Mouse (Mus musculus) cerebellum, postnatal 10 days (tissue): ENCODE measurements around the gene Tnk2.
A peak's percentile ranks its signal among the peaks of the same experiment; 100 is the strongest.

ENCODE experiments used
- DNase-seq, 2 experiments: peaks; one replicate each; pipeline ENCODE4 v3.0.0; 2021; ENCODE audit warnings: mixed read lengths in 2 of 2

Tnk2 gene

GRCm38 (mm10) chr16:32643661-32644061, at the start of gene Tnk2:
Tnk2 (plus strand) TSS chr16:32643874.
- peak; percentile 94 to 96 for DNase-seq

- DNase-seq: no peak
These were observed 49.8 kb upstream of the Tnk2 start for GRCm38 (mm10) chr16:32593916-32594315.

- DNase-seq: no peak
These were observed 49.0 kb upstream of the Tnk2 start for GRCm38 (mm10) chr16:32594701-32595100.

GRCm38 (mm10) chr16:32595142-32595855, 48.4 kb upstream of the Tnk2 start:
- no peak for DNase-seq

GRCm38 (mm10) chr16:32597909-32598381, 45.7 kb upstream of the Tnk2 start:
- DNase-seq: peak; percentile 73 to 75

- no peak for DNase-seq
These were observed 44.5 kb upstream of the Tnk2 start for GRCm38 (mm10) chr16:32599151-32599550.

GRCm38 (mm10) chr16:32602193-32602685, 41.4 kb upstream of the Tnk2 start:
- no peak for DNase-seq

GRCm38 (mm10) chr16:32607562-32608343, 35.9 kb upstream of the Tnk2 start:
- peak in 1 of 2 experiments; percentile 17 for DNase-seq

GRCm38 (mm10) chr16:32608344-32608711, 35.3 kb upstream of the Tnk2 start:
- no peak for DNase-seq

GRCm38 (mm10) chr16:32608712-32609400, 34.8 kb upstream of the Tnk2 start, which contains the start of gene Tfrc:
Tfrc (plus strand) TSS chr16:32608920.
- DNase-seq: peak; percentile 99

GRCm38 (mm10) chr16:32609401-32609779, 34.3 kb upstream of the Tnk2 start:
- no peak for DNase-seq

- peak; percentile 16 to 20 for DNase-seq
These were observed 33.0 kb upstream of the Tnk2 start for GRCm38 (mm10) chr16:32610460-32611255.

GRCm38 (mm10) chr16:32612052-32612451, 31.6 kb upstream of the Tnk2 start:
- no peak for DNase-seq

GRCm38 (mm10) chr16:32613269-32613834, 30.3 kb upstream of the Tnk2 start:
- no peak for DNase-seq

GRCm38 (mm10) chr16:32614047-32614446, 29.6 kb upstream of the Tnk2 start:
- no peak for DNase-seq

GRCm38 (mm10) chr16:32618946-32619345, 24.7 kb upstream of the Tnk2 start:
- no peak for DNase-seq

GRCm38 (mm10) chr16:32628140-32628539, 15.5 kb upstream of the Tnk2 start:
- no peak for DNase-seq

GRCm38 (mm10) chr16:32632328-32632824, 11.3 kb upstream of the Tnk2 start:
- no peak for DNase-seq

- DNase-seq: no peak
These were observed 10.1 kb upstream of the Tnk2 start for GRCm38 (mm10) chr16:32633486-32634012.

GRCm38 (mm10) chr16:32634183-32634582, 9.5 kb upstream of the Tnk2 start:
- DNase-seq: no peak

GRCm38 (mm10) chr16:32635314-32635713, 8.4 kb upstream of the Tnk2 start:
- DNase-seq: peak; percentile 53 to 57
